Mouse (Mus musculus): ENCODE measurements around the gene Myt1l.

Gene Myt1l

GRCm38 (mm10) chr12:29700026-29700425 lies 171.8 kb downstream of the Myt1l start:
- POLR2A ChIA-PET = no interaction called here
- CTCF ChIA-PET = no interaction called here

- ChIA-PET POLR2A (no interaction called here), CTCF (no interaction called here)
These were observed 172.9 kb downstream of the Myt1l start for GRCm38 (mm10) chr12:29701076-29701475.

GRCm38 (mm10) chr12:29701731-29702316 lies 173.6 kb downstream of the Myt1l start:
- ChIA-PET CTCF (interaction anchor here in 1 of 4 experiments (0.6 kb wide), 2 partner anchors 1123 to 1642 kb away, joined by 3 to 4 read pairs; no protein-coding TSS in a partner anchor), POLR2A (no interaction called here)

- ChIA-PET CTCF (no interaction called here), POLR2A (no interaction called here)
These were observed 174.4 kb downstream of the Myt1l start for GRCm38 (mm10) chr12:29702626-29703025.

- ChIA-PET POLR2A (no interaction called here), CTCF (interaction anchor here in 1 of 4 experiments (0.6 to 0.7 kb wide), 2 partner anchors 22 to 722 kb away, joined by 5 to 10 read pairs; no protein-coding TSS in a partner anchor)
These were observed 175.4 kb downstream of the Myt1l start for GRCm38 (mm10) chr12:29703541-29703940.

GRCm38 (mm10) chr12:29707094-29707493 lies 178.9 kb downstream of the Myt1l start:
- ChIA-PET CTCF (no interaction called here), POLR2A (no interaction called here)

- ChIA-PET POLR2A (interaction anchor here in 1 of 4 experiments (0.5 kb wide), 1 partner anchor 446 kb away, joined by 3 read pairs; no protein-coding TSS in a partner anchor), CTCF (interaction anchor here in 1 of 4 experiments (0.5 kb wide), 1 partner anchor 332 kb away, joined by 3 read pairs; no protein-coding TSS in a partner anchor)
These were observed 180.0 kb downstream of the Myt1l start for GRCm38 (mm10) chr12:29708166-29708565.

- ChIA-PET POLR2A (interaction anchor here in 1 of 4 experiments (0.6 kb wide), 1 partner anchor 39 kb away, joined by 3 read pairs; no protein-coding TSS in a partner anchor), CTCF (no interaction called here)
These were observed 184.9 kb downstream of the Myt1l start for GRCm38 (mm10) chr12:29712795-29713721.

GRCm38 (mm10) chr12:29723722-29724338 lies 195.6 kb downstream of the Myt1l start:
- CTCF ChIA-PET = no interaction called here
- POLR2A ChIA-PET = no interaction called here

- ChIA-PET CTCF (no interaction called here), POLR2A (no interaction called here)
These were observed 200.1 kb downstream of the Myt1l start for GRCm38 (mm10) chr12:29728294-29728693.

GRCm38 (mm10) chr12:29740346-29741025 lies 212.3 kb downstream of the Myt1l start:
- POLR2A ChIA-PET = no interaction called here

GRCm38 (mm10) chr12:29741181-29741580 lies 213.0 kb downstream of the Myt1l start:
- CTCF ChIA-PET = no interaction called here
- POLR2A ChIA-PET = no interaction called here

More at GRCm38 (mm10) chr12:29740346-29741025, 212.3 kb downstream of the Myt1l start:
- CTCF ChIA-PET = no interaction called here

GRCm38 (mm10) chr12:29750604-29751128 lies 222.5 kb downstream of the Myt1l start:
- POLR2A ChIA-PET = no interaction called here
- CTCF ChIA-PET = no interaction called here

- ChIA-PET POLR2A (no interaction called here), CTCF (interaction anchor here in 1 of 4 experiments (0.7 kb wide), 1 partner anchor 127 kb away, joined by 3 read pairs; no protein-coding TSS in a partner anchor)
These were observed 227.1 kb downstream of the Myt1l start for GRCm38 (mm10) chr12:29755086-29755871.

- ChIA-PET POLR2A (no interaction called here), CTCF (no interaction called here)
These were observed 227.7 kb downstream of the Myt1l start for GRCm38 (mm10) chr12:29755872-29756265.

GRCm38 (mm10) chr12:29760611-29761010 lies 232.4 kb downstream of the Myt1l start:
- CTCF ChIA-PET = no interaction called here
- POLR2A ChIA-PET = no interaction called here

GRCm38 (mm10) chr12:29766158-29766557 lies 238.0 kb downstream of the Myt1l start:
- CTCF ChIA-PET = no interaction called here
- POLR2A ChIA-PET = no interaction called here

GRCm38 (mm10) chr12:29771791-29772190 lies 243.6 kb downstream of the Myt1l start:
- CTCF ChIA-PET = interaction anchor here in 1 of 4 experiments (0.6 kb wide), 1 partner anchor 934 kb away, joined by 3 read pairs; no protein-coding TSS in a partner anchor
- POLR2A ChIA-PET = no interaction called here

GRCm38 (mm10) chr12:29772401-29772800 lies 244.2 kb downstream of the Myt1l start:
- CTCF ChIA-PET = interaction anchor here in 1 of 4 experiments (0.6 kb wide), 1 partner anchor 934 kb away, joined by 3 read pairs; no protein-coding TSS in a partner anchor
- POLR2A ChIA-PET = no interaction called here
